Mouse (Mus musculus): ENCODE results near the gene Nucb1.
"Not testable (repeated sequence)": the region's sequence is repeated elsewhere in the genome, so short reads cannot be mapped to it uniquely, and the experiment has no call there.

Gene Nucb1

GRCm38 (mm10) chr7:45524841-45525621, 14.8 kb upstream of the Nucb1 start:
- no peak for DNase-seq (ENCODE audit: low spot score in 2 of 2)

GRCm38 (mm10) chr7:45523678-45524170, 13.5 kb upstream of the Nucb1 start:
- no peak for DNase-seq (ENCODE audit: low spot score in 2 of 2)

GRCm38 (mm10) chr7:45522957-45523676, 12.9 kb upstream of the Nucb1 start:
- no peak for DNase-seq (ENCODE audit: low spot score in 2 of 2)

- DNase-seq (ENCODE audit: low spot score in 2 of 2) = no peak
Measured at GRCm38 (mm10) chr7:45522194-45522752, 12.1 kb upstream of the Nucb1 start.

GRCm38 (mm10) chr7:45521728-45522184, 11.6 kb upstream of the Nucb1 start:
- peak; percentile 88 to 90 for DNase-seq (ENCODE audit: low spot score in 2 of 2)

GRCm38 (mm10) chr7:45520605-45521004, 10.4 kb upstream of the Nucb1 start:
- no peak for DNase-seq (ENCODE audit: low spot score in 2 of 2)

- DNase-seq (ENCODE audit: low spot score in 2 of 2) = no peak
Measured at GRCm38 (mm10) chr7:45519345-45520120, 9.3 kb upstream of the Nucb1 start.

GRCm38 (mm10) chr7:45518618-45519017, 8.4 kb upstream of the Nucb1 start:
- DNase-seq (ENCODE audit: low spot score in 2 of 2) = no peak

GRCm38 (mm10) chr7:45516846-45517245, 6.6 kb upstream of the Nucb1 start:
- DNase-seq (ENCODE audit: low spot score in 2 of 2) = not testable (repeated sequence)

- no peak for DNase-seq (ENCODE audit: low spot score in 2 of 2)
Measured at GRCm38 (mm10) chr7:45515436-45515835, 5.2 kb upstream of the Nucb1 start.

GRCm38 (mm10) chr7:45514411-45514810, 4.2 kb upstream of the Nucb1 start:
- no peak for DNase-seq (ENCODE audit: low spot score in 2 of 2)

- no peak for DNase-seq (ENCODE audit: low spot score in 2 of 2)
Measured at GRCm38 (mm10) chr7:45509181-45509882, 874 bp downstream of the Nucb1 start.

- no peak for DNase-seq (ENCODE audit: low spot score in 2 of 2)
Measured at GRCm38 (mm10) chr7:45508561-45508960, 1.6 kb downstream of the Nucb1 start.

GRCm38 (mm10) chr7:45507583-45507982, 2.6 kb downstream of the Nucb1 start:
- no peak for DNase-seq (ENCODE audit: low spot score in 2 of 2)

GRCm38 (mm10) chr7:45498427-45498826, 11.8 kb downstream of the Nucb1 start:
- no peak for DNase-seq (ENCODE audit: low spot score in 2 of 2)

- no peak for DNase-seq (ENCODE audit: low spot score in 2 of 2)
Measured at GRCm38 (mm10) chr7:45494548-45494947, 15.7 kb downstream of the Nucb1 start.

- DNase-seq (ENCODE audit: low spot score in 2 of 2) = no peak
Measured at GRCm38 (mm10) chr7:45492951-45493350, 17.3 kb downstream of the Nucb1 start.

GRCm38 (mm10) chr7:45492225-45492844, 17.9 kb downstream of the Nucb1 start:
- DNase-seq (ENCODE audit: low spot score in 2 of 2) = no peak

GRCm38 (mm10) chr7:45491264-45491663, 18.9 kb downstream of the Nucb1 start:
- DNase-seq (ENCODE audit: low spot score in 2 of 2) = no peak

GRCm38 (mm10) chr7:45490822-45491221, 19.4 kb downstream of the Nucb1 start:
- DNase-seq (ENCODE audit: low spot score in 2 of 2) = no peak

- DNase-seq (ENCODE audit: low spot score in 2 of 2) = no peak
Measured at GRCm38 (mm10) chr7:45489578-45489977, 20.6 kb downstream of the Nucb1 start.

All from frontal cortex, postnatal 14 days (tissue).